Mouse (Mus musculus) small intestine, adult 2 months (tissue): ENCODE measurements around the gene Map3k13. TPM values are rescaled to one million over a fixed set of nuclear protein-coding genes. Genes with fewer than 3 reads are reported as not detected.
A peak's percentile ranks its signal among the peaks of the same experiment; 100 is the strongest.
"Not testable (repeated sequence)": the region's sequence is repeated elsewhere in the genome, so short reads cannot be mapped to it uniquely, and the experiment has no call there.

Experiments
- H3K27ac ChIP-seq: fragments of 200-500 bp; 2 replicates; pipeline ENCODE4 v1.5.1; 2012; ENCODE audit warnings: low read depth, low read length, control low read depth, inconsistent platforms; ENCODE audit not compliant: insufficient read depth
- H3K27me3 ChIP-seq: fragments of 200-500 bp; 2 replicates; pipeline ENCODE4 v1.6.1; 2012; ENCODE audit warnings: mild to moderate bottlenecking, moderate library complexity, low read length, inconsistent platforms; ENCODE audit not compliant: control insufficient read depth, insufficient read depth
- H3K36me3 ChIP-seq: fragments of 200-500 bp; 2 replicates; pipeline ENCODE4 v1.6.1; 2012; ENCODE audit warnings: mild to moderate bottlenecking, low read length, control low read depth, inconsistent platforms; ENCODE audit not compliant: control insufficient read depth, insufficient read depth
- H3K4me1 ChIP-seq: fragments of 200-500 bp; 2 replicates; pipeline ENCODE4 v1.6.1; 2012; ENCODE audit warnings: low read length, inconsistent platforms, mixed read lengths; ENCODE audit not compliant: control insufficient read depth, insufficient read depth, insufficient read length
- H3K4me3 ChIP-seq: fragments of 200-500 bp; 2 replicates; pipeline ENCODE4 v1.5.1; 2012; ENCODE audit warnings: low read depth, mild to moderate bottlenecking, control low read depth, inconsistent platforms, low read length, moderate library complexity
- CTCF ChIP-seq: fragments of 200-500 bp; IDR thresholded peaks from 2 replicates; pipeline ENCODE4 v1.5.1; 2012; ENCODE audit warnings: low read depth, mild to moderate bottlenecking, control low read depth, inconsistent platforms, low read length, moderate library complexity, mixed read lengths; ENCODE audit not compliant: insufficient replicate concordance, insufficient read length; ENCODE audit errors: extremely low read depth
- POLR2A ChIP-seq: fragments of 200-500 bp; IDR thresholded peaks from 2 replicates; pipeline ENCODE4 v1.6.1; 2012; ENCODE audit warnings: low read depth, mild to moderate bottlenecking, control low read depth, inconsistent platforms, low read length, moderate library complexity
- WGBS: fragments of 180-500 bp; shearing (Covaris S2); methylation state at CpG from one replicate; pipeline ENCODE4 v1.1.7; 2018; 5-methylcytosine and 5-hydroxymethylcytosine counted together
- polyA plus RNA-seq: library from polyadenylated mRNA; depleted of rRNA; stranded (reverse); fragments of >200 nt; gene quantifications from 2 replicates; pipeline ENCODE4 v1.2.3, GENCODE M21; 2012

Gene Map3k13
- polyA plus RNA-seq, 1 experiment, result 11.2 TPM

DNA sequence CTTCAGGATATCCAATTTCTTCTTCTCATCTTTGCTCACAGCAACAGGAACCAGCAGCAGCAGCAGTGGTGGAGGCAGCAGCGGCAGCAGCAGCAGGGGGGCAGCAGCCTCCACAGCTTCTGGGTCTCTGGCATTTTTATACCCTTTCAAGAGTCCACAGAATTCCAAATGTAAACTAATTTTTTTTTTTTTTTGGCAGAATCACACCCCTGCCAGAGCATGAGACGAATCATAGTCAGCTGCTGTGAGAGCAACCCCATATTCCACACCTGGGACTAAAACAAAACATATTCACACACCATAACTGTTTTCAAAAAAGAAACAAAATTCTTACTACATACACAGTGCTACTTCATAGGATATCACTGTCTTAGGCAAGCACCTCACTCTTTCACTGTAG is 5.0 kb upstream of the Map3k13 start:
- WGBS, result 83% methylated on average over 2 of the region's 2 CpGs
- Histone ChIP-seq H3K36me3 (no peaks in the 10 kb centered on the region), H3K4me1 (peaks cover 3% of the 10 kb centered on the region), H3K27ac (0 out of 2 replicates have a peak overlapping the region, but pooled peaks have one; percentile 15), H3K27me3 (no peaks in the 10 kb centered on the region), H3K4me3 (no peak overlapping the region)
- TF ChIP-seq CTCF (no peak), POLR2A (no peak)

DNA sequence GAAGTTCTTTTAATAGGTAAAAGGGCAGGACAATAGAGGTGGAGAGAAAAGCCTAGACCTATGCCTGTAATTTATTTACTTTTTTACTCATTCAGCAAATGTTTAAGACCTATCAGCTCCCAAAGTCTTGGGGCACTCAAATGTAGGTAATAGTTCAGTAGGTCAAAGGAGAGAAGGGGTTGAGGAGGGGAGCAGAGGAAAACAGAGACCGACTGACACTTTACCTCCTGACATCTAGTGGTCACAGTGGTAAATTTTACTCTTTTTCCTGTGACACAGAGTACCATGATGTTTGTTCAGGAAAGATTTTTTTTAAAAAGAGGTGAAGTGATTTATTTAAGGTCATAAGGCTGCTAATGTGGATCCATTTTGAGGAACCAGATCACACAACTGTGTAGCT is 3.7 kb upstream of the Map3k13 start:
- H3K4me3 ChIP-seq, result no peak overlapping the region
- TF ChIP-seq POLR2A, result no peak
- TF ChIP-seq CTCF, result no peak
- H3K4me1 ChIP-seq, result peaks cover 3% of the 10 kb centered on the region
- H3K36me3 ChIP-seq, result no peaks in the 10 kb centered on the region
- whole genome bisulfite sequencing, result 21% methylated on average over 1 of the region's 1 CpGs
- H3K27me3 ChIP-seq, result no peaks in the 10 kb centered on the region
- no peak overlapping the region for H3K27ac ChIP-seq

DNA sequence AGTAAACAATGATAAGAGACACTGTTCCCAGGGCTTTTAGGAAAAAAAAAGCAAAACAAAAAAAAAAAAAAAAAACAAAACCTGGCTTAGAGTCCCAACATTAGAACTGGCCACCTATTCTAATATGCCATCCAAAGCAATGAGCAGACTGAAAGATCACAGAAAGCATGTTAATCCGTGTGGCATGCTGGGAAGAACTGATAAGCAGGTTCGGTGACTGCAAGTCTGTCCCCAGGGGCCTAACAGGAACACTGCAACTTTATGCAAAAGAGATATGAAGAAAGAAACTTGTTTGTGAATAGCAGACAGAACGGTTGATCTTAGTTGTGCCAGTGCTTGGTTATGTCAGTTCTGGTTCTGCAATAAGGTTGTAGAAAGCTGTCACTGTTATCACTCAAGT is 2.4 kb upstream of the Map3k13 start:
- 44% methylated on average over 3 of the region's 3 CpGs for whole genome bisulfite sequencing

DNA sequence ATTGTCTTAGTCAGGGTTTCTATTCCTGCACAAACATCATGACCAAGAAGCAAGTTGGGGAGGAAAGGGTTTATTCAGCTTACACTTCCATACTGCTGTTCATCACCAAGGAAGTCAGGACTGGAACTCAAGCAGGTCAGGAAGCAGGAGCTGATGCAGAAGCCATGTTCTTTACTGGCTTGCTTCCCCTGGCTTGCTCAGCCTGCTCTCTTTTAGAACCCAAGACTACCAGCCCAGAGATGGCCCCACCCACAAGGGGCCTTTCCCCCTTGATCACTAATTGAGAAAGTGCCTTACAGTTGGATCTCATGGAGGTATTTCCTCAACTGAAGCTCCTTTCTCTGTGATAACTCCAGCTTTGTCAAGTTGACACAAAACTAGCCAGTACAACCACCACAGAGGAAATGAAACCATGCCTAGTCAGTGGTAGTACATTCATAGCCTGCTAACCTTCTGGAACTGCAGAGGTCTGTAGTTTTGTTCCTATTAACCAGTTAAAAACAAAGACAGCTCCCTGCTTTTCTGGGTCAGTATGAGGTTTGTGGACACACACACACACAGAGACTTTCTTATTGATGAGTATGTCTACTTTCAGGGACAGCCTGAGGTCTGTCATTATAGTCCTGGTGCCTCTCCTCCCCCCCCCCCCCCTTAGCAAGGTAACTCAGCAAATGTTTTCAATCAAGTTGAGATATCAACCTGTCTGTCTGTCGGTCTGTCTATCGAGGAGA is 901 bp upstream of the Map3k13 start:
- H3K27me3 ChIP-seq, H3K4me1 ChIP-seq, H3K36me3 ChIP-seq, H3K4me3 ChIP-seq: not testable (repeated sequence)
- 15% methylated on average over 2 of the region's 2 CpGs for WGBS
- H3K27ac ChIP-seq, result peak overlapping the region; percentile 66

More for the DNA sequence above, 2.4 kb upstream of the Map3k13 start:
- H3K4me3 ChIP-seq, result no peak overlapping the region
- no peak overlapping the region for H3K27ac ChIP-seq
- TF ChIP-seq CTCF (no peak), POLR2A (no peak)
- H3K4me1 ChIP-seq, result peaks cover 3% of the 10 kb centered on the region
- no peaks in the 10 kb centered on the region for H3K27me3 ChIP-seq
- H3K36me3 ChIP-seq, result no peaks in the 10 kb centered on the region

GRCm38 (mm10) chr16:21794697-21795045 is 525 bp downstream of the Map3k13 start:
- Histone ChIP-seq H3K4me1 (no peaks in the 10 kb centered on the region; the same call in 1 of the 2 replicates), H3K4me3 (peak overlapping the region; percentile 75), H3K27me3 (no peaks in the 10 kb centered on the region), H3K27ac (peak overlapping the region; percentile 66), H3K36me3 (peaks cover 3% of the 10 kb centered on the region; the same call in 1 of the 2 replicates)
- TF ChIP-seq CTCF, result no peak
- TF ChIP-seq POLR2A, result no peak
- WGBS, result under 1% methylated on average over 14 of the region's 14 CpGs

GRCm38 (mm10) chr16:21795071-21795470 is 925 bp downstream of the Map3k13 start:
- peaks cover 3% of the 10 kb centered on the region; the same call in 1 of the 2 replicates for H3K36me3 ChIP-seq
- no peaks in the 10 kb centered on the region for H3K27me3 ChIP-seq
- TF ChIP-seq CTCF (no peak), POLR2A (no peak)
- H3K4me3 ChIP-seq, result no peak overlapping the region
- H3K4me1 ChIP-seq, result no peaks in the 10 kb centered on the region; the same call in 1 of the 2 replicates
- no peak overlapping the region for H3K27ac ChIP-seq
- 9% methylated on average over 5 of the region's 5 CpGs for WGBS

- H3K4me3 ChIP-seq, result no peak overlapping the region
- WGBS, result 98% methylated on average over 1 of the region's 1 CpGs
- TF ChIP-seq CTCF (no peak), POLR2A (no peak)
- H3K27me3 ChIP-seq, result no peaks in the 10 kb centered on the region
- H3K4me1 ChIP-seq, result peaks cover 3% of the 10 kb centered on the region; the same call in 1 of the 2 replicates
- H3K27ac ChIP-seq, result no peak overlapping the region
- peaks cover 28% of the 10 kb centered on the region for H3K36me3 ChIP-seq
These were observed 10.1 kb downstream of the Map3k13 start for GRCm38 (mm10) chr16:21804258-21804657.

GRCm38 (mm10) chr16:21806892-21807291 is 12.7 kb downstream of the Map3k13 start:
- TF ChIP-seq CTCF (no peak), POLR2A (no peak)
- peaks cover 3% of the 10 kb centered on the region; the same call in 1 of the 2 replicates for H3K4me1 ChIP-seq
- WGBS, result 33% methylated on average over 1 of the region's 1 CpGs
- peaks cover 21% of the 10 kb centered on the region for H3K36me3 ChIP-seq
- no peak overlapping the region for H3K4me3 ChIP-seq
- no peaks in the 10 kb centered on the region for H3K27me3 ChIP-seq
- H3K27ac ChIP-seq, result no peak overlapping the region

DNA sequence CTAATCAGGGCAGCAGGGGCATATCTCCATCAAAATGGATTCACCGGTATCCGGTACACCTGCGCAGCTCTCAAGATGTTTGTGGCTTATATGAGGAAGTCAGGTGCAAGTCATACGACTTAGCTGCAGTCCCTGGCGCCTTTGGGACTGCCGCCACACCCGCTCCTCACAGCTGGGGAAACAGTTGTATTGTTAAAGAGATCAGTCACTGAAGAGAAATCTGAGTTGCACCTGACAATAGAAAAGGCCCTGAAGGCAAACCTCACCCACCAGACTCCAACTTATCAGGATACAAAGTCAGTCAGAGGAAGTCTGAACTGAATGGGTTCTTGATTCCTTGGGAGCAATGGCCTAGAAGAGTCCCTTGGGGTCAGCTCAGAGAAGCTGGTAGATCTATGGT is 13.6 kb downstream of the Map3k13 start:
- H3K27ac ChIP-seq, H3K4me3 ChIP-seq, H3K27me3 ChIP-seq, H3K4me1 ChIP-seq: not testable (repeated sequence)
- 91% methylated on average over 7 of the region's 7 CpGs for WGBS
- peaks cover 20% of the 10 kb centered on the region for H3K36me3 ChIP-seq
